Mouse (Mus musculus) hindbrain, embryonic 13.5 days (tissue): ENCODE measurements at regions not wholly inside any gene's neighbourhood (a gene's known extent, or its start where the extent isn't known, plus 50 kb on each side); places are given as distances from the start of the nearest gene placed in this dataset.

ENCODE experiments used
- ATAC-seq: fragments of 200-750 bp; cut with Nextera tagmentation; 2 replicates; pipeline ENCODE4 v1.8.0; 2017; ENCODE audit warnings: moderate TSS enrichment; ENCODE audit not compliant: low FRiP score
- H3K27ac ChIP-seq: fragments of 300-500 bp; sonication (generic); 2 replicates; pipeline ENCODE4 v1.5.1; 2015; ENCODE audit warnings: inconsistent platforms, mild to moderate bottlenecking, moderate library complexity
- H3K27me3 ChIP-seq: fragments of 300-500 bp; sonication (generic); 2 replicates; pipeline ENCODE4 v1.6.1; 2015; ENCODE audit warnings: mild to moderate bottlenecking, inconsistent platforms
- H3K36me3 ChIP-seq: fragments of 300-500 bp; sonication (generic); 2 replicates; pipeline ENCODE4 v1.6.1; 2015; ENCODE audit warnings: mild to moderate bottlenecking, inconsistent platforms
- H3K4me1 ChIP-seq: fragments of 300-500 bp; sonication (generic); replicated peaks from 2 replicates; pipeline ENCODE4 v1.6.1; 2015; ENCODE audit warnings: inconsistent platforms
- H3K4me2 ChIP-seq: fragments of 300-500 bp; sonication (generic); 2 replicates; pipeline ENCODE4 v1.6.1; 2015; ENCODE audit warnings: inconsistent platforms, mild to moderate bottlenecking, moderate library complexity
- H3K4me3 ChIP-seq: fragments of 300-500 bp; sonication (generic); 2 replicates; pipeline ENCODE4 v1.5.1; 2015; ENCODE audit warnings: mild to moderate bottlenecking, inconsistent platforms
- H3K9ac ChIP-seq: fragments of 300-500 bp; sonication (generic); 2 replicates; pipeline ENCODE4 v1.6.1; 2015; ENCODE audit warnings: mild to moderate bottlenecking, inconsistent platforms
- H3K9me3 ChIP-seq: fragments of 300-500 bp; sonication (generic); 2 replicates; pipeline ENCODE4 v1.6.1; 2016; ENCODE audit warnings: inconsistent platforms
- WGBS: fragments of 180-500 bp; shearing (Covaris S2); methylation state at CpG from one replicate; pipeline ENCODE4 v1.1.7; 2015; 5-methylcytosine and 5-hydroxymethylcytosine counted together

- ATAC-seq = no peak
- H3K27ac ChIP-seq = no peak overlapping the region
- no peaks in the 10 kb centered on the region for H3K36me3 ChIP-seq
- no peak overlapping the region for H3K4me3 ChIP-seq
- H3K9ac ChIP-seq = no peak overlapping the region
- H3K27me3 ChIP-seq = no peaks in the 10 kb centered on the region
- H3K9me3 ChIP-seq = no peaks in the 10 kb centered on the region
- H3K4me2 ChIP-seq = no peak overlapping the region
- peaks cover 13% of the 10 kb centered on the region; the same call in 1 of the 2 replicates for H3K4me1 ChIP-seq
Measured at GRCm38 (mm10) chr7:125191313-125191712, 253.2 kb upstream of the Kdm8 start.

GRCm38 (mm10) chr7:125211346-125211973, 233.0 kb upstream of the Kdm8 start:
- peak; percentile 71 for ATAC-seq
- WGBS = 34% methylated on average over 6 of the region's 6 CpGs

GRCm38 (mm10) chr7:125214036-125214435, 230.4 kb upstream of the Kdm8 start:
- Histone ChIP-seq H3K27ac (no peak overlapping the region), H3K36me3 (no peaks in the 10 kb centered on the region), H3K4me2 (no peak overlapping the region), H3K4me1 (peaks cover 15% of the 10 kb centered on the region), H3K9me3 (no peaks in the 10 kb centered on the region), H3K9ac (no peak overlapping the region), H3K4me3 (no peak overlapping the region), H3K27me3 (no peaks in the 10 kb centered on the region)
- WGBS = 68% methylated on average over 6 of the region's 6 CpGs
- no peak for ATAC-seq

More at GRCm38 (mm10) chr7:125211346-125211973, 233.0 kb upstream of the Kdm8 start:
- Histone ChIP-seq H3K27ac (no peak overlapping the region), H3K36me3 (no peaks in the 10 kb centered on the region), H3K27me3 (no peaks in the 10 kb centered on the region), H3K4me3 (no peak overlapping the region), H3K4me2 (no peak overlapping the region), H3K9ac (no peak overlapping the region), H3K4me1 (peaks cover 10% of the 10 kb centered on the region), H3K9me3 (no peaks in the 10 kb centered on the region)

GRCm38 (mm10) chr7:125217630-125218029, 226.8 kb upstream of the Kdm8 start:
- Histone ChIP-seq H3K36me3 (no peaks in the 10 kb centered on the region), H3K4me3 (no peak overlapping the region), H3K9ac (no peak overlapping the region), H3K4me2 (no peak overlapping the region), H3K4me1 (peaks cover 7% of the 10 kb centered on the region; the same call in 1 of the 2 replicates), H3K9me3 (no peaks in the 10 kb centered on the region), H3K27me3 (no peaks in the 10 kb centered on the region), H3K27ac (no peak overlapping the region)
- 87% methylated on average over 4 of the region's 4 CpGs for WGBS
- no peak for ATAC-seq

- 0 out of 2 replicates have a peak, but pooled peaks cover 4% of the 10 kb centered on the region for H3K4me1 ChIP-seq
- WGBS = 87% methylated on average over 1 of the region's 1 CpGs
- ATAC-seq = no peak
- no peaks in the 10 kb centered on the region for H3K36me3 ChIP-seq
- H3K9me3 ChIP-seq = no peaks in the 10 kb centered on the region
- H3K4me3 ChIP-seq = no peak overlapping the region
- H3K4me2 ChIP-seq = no peak overlapping the region
- H3K27ac ChIP-seq = no peak overlapping the region
- no peaks in the 10 kb centered on the region for H3K27me3 ChIP-seq
- no peak overlapping the region for H3K9ac ChIP-seq
Measured at GRCm38 (mm10) chr7:125222684-125223083, 221.8 kb upstream of the Kdm8 start.

GRCm38 (mm10) chr7:125234911-125235310, 209.6 kb upstream of the Kdm8 start:
- no peak for ATAC-seq
- Histone ChIP-seq H3K27ac (no peak overlapping the region), H3K9me3 (no peaks in the 10 kb centered on the region), H3K36me3 (no peaks in the 10 kb centered on the region), H3K4me1 (no peaks in the 10 kb centered on the region; the same call in 1 of the 2 replicates), H3K9ac (no peak overlapping the region), H3K4me3 (no peak overlapping the region), H3K27me3 (no peaks in the 10 kb centered on the region), H3K4me2 (no peak overlapping the region)
- 60% methylated on average over 7 of the region's 7 CpGs for WGBS

- Histone ChIP-seq H3K9ac (no peak overlapping the region), H3K9me3 (no peaks in the 10 kb centered on the region), H3K27me3 (no peaks in the 10 kb centered on the region), H3K27ac (no peak overlapping the region), H3K4me1 (no peaks in the 10 kb centered on the region; the same call in 1 of the 2 replicates), H3K4me3 (no peak overlapping the region), H3K4me2 (no peak overlapping the region), H3K36me3 (no peaks in the 10 kb centered on the region)
- 83% methylated on average over 3 of the region's 3 CpGs for WGBS
- no peak for ATAC-seq
Measured at GRCm38 (mm10) chr7:125237026-125237425, 207.4 kb upstream of the Kdm8 start.

- H3K4me2 ChIP-seq = no peak overlapping the region
- H3K4me3 ChIP-seq = no peak overlapping the region
- no peak overlapping the region for H3K9ac ChIP-seq
- no peaks in the 10 kb centered on the region for H3K4me1 ChIP-seq
- no peak overlapping the region for H3K27ac ChIP-seq
- WGBS = 81% methylated on average over 3 of the region's 3 CpGs
- no peaks in the 10 kb centered on the region for H3K27me3 ChIP-seq
- H3K36me3 ChIP-seq = no peaks in the 10 kb centered on the region
- no peak for ATAC-seq
- H3K9me3 ChIP-seq = no peaks in the 10 kb centered on the region
Measured at GRCm38 (mm10) chr7:125243021-125243420, 201.5 kb upstream of the Kdm8 start.

GRCm38 (mm10) chr7:125248386-125248785, 196.1 kb upstream of the Kdm8 start:
- H3K4me1 ChIP-seq = peaks cover 6% of the 10 kb centered on the region; the same call in 1 of the 2 replicates
- no peak for ATAC-seq
- H3K27me3 ChIP-seq = no peaks in the 10 kb centered on the region
- H3K4me3 ChIP-seq = no peak overlapping the region
- H3K4me2 ChIP-seq = no peak overlapping the region
- H3K36me3 ChIP-seq = no peaks in the 10 kb centered on the region
- no peak overlapping the region for H3K27ac ChIP-seq
- H3K9ac ChIP-seq = no peak overlapping the region
- 91% methylated on average over 3 of the region's 3 CpGs for WGBS
- no peaks in the 10 kb centered on the region for H3K9me3 ChIP-seq

GRCm38 (mm10) chr7:125250385-125250784, 194.1 kb upstream of the Kdm8 start:
- ATAC-seq = no peak
- H3K4me2 ChIP-seq = no peak overlapping the region
- H3K9me3 ChIP-seq = no peaks in the 10 kb centered on the region
- H3K4me3 ChIP-seq = no peak overlapping the region
- 81% methylated on average over 2 of the region's 2 CpGs for WGBS
- no peak overlapping the region for H3K27ac ChIP-seq
- H3K4me1 ChIP-seq = peaks cover 15% of the 10 kb centered on the region
- H3K36me3 ChIP-seq = no peaks in the 10 kb centered on the region
- H3K9ac ChIP-seq = no peak overlapping the region
- H3K27me3 ChIP-seq = no peaks in the 10 kb centered on the region

GRCm38 (mm10) chr7:125250970-125251585, 193.4 kb upstream of the Kdm8 start:
- no peak overlapping the region for H3K4me2 ChIP-seq
- no peak overlapping the region for H3K27ac ChIP-seq
- H3K4me1 ChIP-seq = peaks cover 15% of the 10 kb centered on the region
- no peak overlapping the region for H3K4me3 ChIP-seq
- no peaks in the 10 kb centered on the region for H3K36me3 ChIP-seq
- 71% methylated on average over 6 of the region's 6 CpGs for WGBS
- H3K9ac ChIP-seq = no peak overlapping the region
- no peaks in the 10 kb centered on the region for H3K9me3 ChIP-seq
- ATAC-seq = peak; percentile 54; the same call in 1 of the 2 replicates
- no peaks in the 10 kb centered on the region for H3K27me3 ChIP-seq

GRCm38 (mm10) chr7:125254302-125254701, 190.2 kb upstream of the Kdm8 start:
- Histone ChIP-seq H3K9ac (no peak overlapping the region), H3K36me3 (no peaks in the 10 kb centered on the region), H3K4me3 (no peak overlapping the region), H3K27ac (no peak overlapping the region), H3K9me3 (no peaks in the 10 kb centered on the region), H3K4me2 (no peak overlapping the region), H3K4me1 (peaks cover 15% of the 10 kb centered on the region), H3K27me3 (no peaks in the 10 kb centered on the region)
- ATAC-seq = no peak
- WGBS = 31% methylated on average over 4 of the region's 4 CpGs

GRCm38 (mm10) chr7:125259016-125259415, 185.5 kb upstream of the Kdm8 start:
- H3K36me3 ChIP-seq = no peaks in the 10 kb centered on the region
- no peak overlapping the region for H3K9ac ChIP-seq
- no peak overlapping the region for H3K4me3 ChIP-seq
- no peaks in the 10 kb centered on the region for H3K27me3 ChIP-seq
- peaks cover 25% of the 10 kb centered on the region for H3K4me1 ChIP-seq
- no peaks in the 10 kb centered on the region for H3K9me3 ChIP-seq
- H3K27ac ChIP-seq = no peak overlapping the region
- H3K4me2 ChIP-seq = no peak overlapping the region
- no peak for ATAC-seq
